Mouse (Mus musculus): ENCODE measurements around the gene Paip2b. TPM values are rescaled to one million over a fixed set of nuclear protein-coding genes. Genes with fewer than 3 reads are reported as not detected.

The Paip2b gene
- total and polyA plus RNA-seq, 3 experiments: 18.4 to 21.0 TPM; not detected in 1

DNA sequence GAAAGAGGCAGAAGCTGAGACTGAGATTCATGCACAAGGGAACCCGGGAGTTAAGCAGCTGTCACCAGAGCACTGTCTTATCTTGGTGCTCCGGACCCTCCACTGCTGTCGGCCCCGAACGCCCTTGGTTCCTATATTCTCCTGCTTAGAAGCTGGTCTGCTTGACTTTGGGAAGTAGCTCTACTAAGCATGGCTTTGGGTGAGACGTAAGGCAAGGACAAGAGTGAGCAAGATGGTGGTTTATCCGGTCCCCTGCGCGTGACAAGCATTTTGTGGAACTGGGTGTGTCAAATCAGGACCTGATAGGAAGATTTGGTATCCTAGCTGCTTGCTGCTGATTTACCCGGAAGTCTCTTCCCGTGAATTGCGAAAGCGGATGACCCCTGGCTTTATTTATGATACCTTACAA lies 36.0 kb downstream of the Paip2b start (continued):
- peak; percentile 26; the same call in 1 of the 2 replicates for TF ChIP-seq GATA1 (IDR thresholded peaks at IDR 0.05; ENCODE audit: low read depth, low read length)
- TF ChIP-seq ETS1 (IDR thresholded peaks at IDR 0.05; ENCODE audit: low read depth, low read length): 0 out of 2 replicates have a peak, but pooled peaks have one; percentile 14
- no peak for TF ChIP-seq TAL1 (IDR thresholded peaks at IDR 0.05; ENCODE audit: low read length)
- TF ChIP-seq HCFC1 (IDR thresholded peaks at IDR 0.05; ENCODE audit: low read depth, low read length): no peak
- TF ChIP-seq CHD2 (IDR thresholded peaks at IDR 0.05; ENCODE audit: low read length): no peak
- TF ChIP-seq UBTF (IDR thresholded peaks at IDR 0.05; ENCODE audit: borderline replicate concordance, insufficient read depth, low read depth, low read length): no peak
- TF ChIP-seq ZMIZ1 (IDR thresholded peaks at IDR 0.05; ENCODE audit: low read depth, low read length): no peak
- TF ChIP-seq MXI1 (IDR thresholded peaks at IDR 0.05; ENCODE audit: low read depth, low read length): 0 out of 2 replicates have a peak, but pooled peaks have one; percentile 2

DNA sequence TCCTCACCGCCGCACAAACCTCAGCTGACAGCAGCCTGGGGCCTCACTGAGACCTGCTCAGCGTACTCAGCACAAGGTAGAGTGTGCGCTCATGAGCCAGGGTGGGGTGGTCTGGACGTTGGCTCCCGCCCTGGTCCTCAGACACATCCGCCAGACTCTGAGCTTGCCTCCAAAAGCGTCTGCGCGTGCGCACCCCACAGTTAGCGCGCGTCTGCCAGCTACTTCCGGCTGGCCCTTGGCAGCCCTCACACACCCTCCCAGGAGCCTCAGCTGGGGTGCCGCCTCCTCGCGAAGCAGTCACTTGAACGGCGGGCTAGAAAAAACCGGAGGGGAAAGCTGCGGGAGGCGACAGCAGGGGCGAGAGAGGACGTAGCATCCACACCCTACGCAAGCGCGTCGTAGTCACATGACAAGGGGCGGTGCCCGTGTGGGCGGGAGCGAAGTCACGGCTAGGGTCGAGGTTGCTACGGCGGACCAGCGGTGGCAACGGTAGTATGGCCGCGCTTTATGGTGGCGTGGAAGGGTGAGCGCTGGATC lies 36.7 kb downstream of the Paip2b start, which contains the start of gene Nagk:
TSS of gene Nagk (plus strand) at position 223 of the 537 bp plus-strand sequence.
- no peaks in the 10 kb centered on the region for H3K27me3 ChIP-seq (ENCODE audit: control insufficient read depth in 1 of 2, insufficient read depth in 2 of 2, low read length in 2 of 2)
- H3K4me3 ChIP-seq (ENCODE audit: control insufficient read depth in 1 of 2, insufficient read depth in 1 of 2, low read depth in 2 of 2, low read length in 2 of 2): peak within 1 kb of the TSS; percentile 51 to 72
- TF ChIP-seq ZMIZ1 (IDR thresholded peaks at IDR 0.05; ENCODE audit: low read depth, low read length) (peak; percentile 68; the same call in 1 of the 2 replicates), HCFC1 (IDR thresholded peaks at IDR 0.05; ENCODE audit: low read depth, low read length) (peak; percentile 91), ZNF384 (IDR thresholded peaks at IDR 0.05; ENCODE audit: low read depth, low read length) (peak; percentile 46; the same call in 1 of the 2 replicates), USF1 (IDR thresholded peaks at IDR 0.05; ENCODE audit: low read depth, low read length) (peak; percentile 94), POLR2AphosphoS2 (IDR thresholded peaks at IDR 0.05; ENCODE audit: low read length) (peak; percentile 69; the same call in 1 of the 2 replicates), MAX (IDR thresholded peaks at IDR 0.05; ENCODE audit: low read length) (peak; percentile 66; the same call in 1 of the 2 replicates), BHLHE40 (IDR thresholded peaks at IDR 0.05; ENCODE audit: borderline replicate concordance, low read depth, low read length) (no peak), NRF1 (IDR thresholded peaks at IDR 0.05; ENCODE audit: insufficient read depth, low read depth, low read length, poor library complexity, severe bottlenecking) (peak; percentile 86), ETS1 (IDR thresholded peaks at IDR 0.05; ENCODE audit: low read depth, low read length) (peak; percentile 60; the same call in 1 of the 2 replicates), ZC3H11A (IDR thresholded peaks at IDR 0.05; ENCODE audit: low read depth, low read length) (no peak), SIN3A (IDR thresholded peaks at IDR 0.05; ENCODE audit: low read length) (peak; percentile 87), POLR2A (IDR thresholded peaks at IDR 0.05; ENCODE audit: control insufficient read depth in 1 of 2, insufficient read depth in 1 of 2, low read depth in 1 of 2, low read length in 2 of 2, poor library complexity in 1 of 2) (peak in 1 of 2 experiments; percentile 88; a peak in 3 of 4 replicates), POLR2AphosphoS5 (IDR thresholded peaks at IDR 0.05; ENCODE audit: borderline replicate concordance, low read depth, low read length) (no peak), NELFE (IDR thresholded peaks at IDR 0.05; ENCODE audit: low read depth, low read length) (peak; percentile 73), MAFK (IDR thresholded peaks at IDR 0.05; ENCODE audit: borderline replicate concordance, low read depth, low read length) (no peak), KAT2A (conservative IDR thresholded peaks at IDR 0.05; ENCODE audit: low read depth, low read length) (no peak; the same call in 1 of the 2 replicates), MXI1 (IDR thresholded peaks at IDR 0.05; ENCODE audit: low read depth, low read length) (peak; percentile 67; the same call in 1 of the 2 replicates), CHD2 (IDR thresholded peaks at IDR 0.05; ENCODE audit: low read length) (no peak), USF2 (IDR thresholded peaks at IDR 0.05; ENCODE audit: borderline replicate concordance in 1 of 2, insufficient read depth in 1 of 2, low read depth in 1 of 2, low read length in 2 of 2) (peak in 1 of 2 experiments; percentile 68; a peak in 3 of 4 replicates), GABPA (IDR thresholded peaks at IDR 0.05; ENCODE audit: low read depth, low read length) (no peak), MYC (IDR thresholded peaks at IDR 0.05; ENCODE audit: low read depth, low read length) (0 out of 2 replicates have a peak, but pooled peaks have one; percentile 56), MAZ (IDR thresholded peaks at IDR 0.05; ENCODE audit: low read depth, low read length) (peak; percentile 62; the same call in 1 of the 2 replicates), E2F4 (IDR thresholded peaks at IDR 0.05; ENCODE audit: borderline replicate concordance, low read depth, low read length) (peak; percentile 83; the same call in 1 of the 2 replicates), TCF12 (IDR thresholded peaks at IDR 0.05; ENCODE audit: low read depth, low read length) (peak; percentile 41; the same call in 1 of the 2 replicates), ELF1 (IDR thresholded peaks at IDR 0.05; ENCODE audit: low read depth, low read length) (peak; percentile 97)
- H3K27ac ChIP-seq (ENCODE audit: control insufficient read depth, low read depth, low read length): peak within 1 kb of the TSS; percentile 83
- no peaks in the 10 kb centered on the region; the same call in 1 of the 2 replicates for H3K79me2 ChIP-seq (ENCODE audit: control insufficient read depth, insufficient read depth, low read length, poor library complexity)
- peak; percentile 95 for DNase-seq (ENCODE audit: low read depth, low spot score)
- H3K9me3 ChIP-seq (replicated peaks; ENCODE audit: insufficient read depth, low read length): no peaks in the 10 kb centered on the region
- peak within 1 kb of the TSS; percentile 85 for H3K9ac ChIP-seq (ENCODE audit: control insufficient read depth, low read depth, low read length, poor library complexity, severe bottlenecking)
- H3K4me1 ChIP-seq (ENCODE audit: control insufficient read depth in 1 of 2, insufficient read depth in 2 of 2, low read length in 2 of 2): peaks cover 6 to 24% of the 10 kb centered on the region in 2 experiments
- peaks cover 0 to 20% of the 10 kb centered on the region in 2 experiments; a peak in 2 of 4 replicates for H3K36me3 ChIP-seq (ENCODE audit: control insufficient read depth in 1 of 2, insufficient read depth in 2 of 2, low read length in 2 of 2)

Data from MEL (cell line).